Mouse (Mus musculus) kidney, adult 2 months (tissue): ENCODE results near the gene Atrnl1. TPM values are rescaled to one million over a fixed set of nuclear protein-coding genes. Genes with fewer than 3 reads are reported as not detected.

Experiments used
- DNase-seq: peaks from one replicate; pipeline ENCODE4 v3.0.0; 2021
- H3K27ac ChIP-seq: fragments of 200-500 bp; 2 replicates; pipeline ENCODE4 v1.5.1; 2012; ENCODE audit warnings: low read depth, low read length, control low read depth, inconsistent platforms; ENCODE audit not compliant: insufficient read depth
- H3K27me3 ChIP-seq: fragments of 200-500 bp; replicated peaks from 2 replicates; pipeline ENCODE4 v1.6.1; 2012; ENCODE audit warnings: mild to moderate bottlenecking, moderate library complexity, low read length, inconsistent platforms; ENCODE audit not compliant: control insufficient read depth, insufficient read depth
- H3K36me3 ChIP-seq: fragments of 200-500 bp; 2 replicates; pipeline ENCODE4 v1.6.1; 2012; ENCODE audit warnings: mild to moderate bottlenecking, moderate library complexity, low read length, inconsistent platforms; ENCODE audit not compliant: control insufficient read depth, insufficient read depth
- H3K4me1 ChIP-seq: fragments of 200-500 bp; 2 replicates; pipeline ENCODE4 v1.6.1; 2011; ENCODE audit warnings: low read length; ENCODE audit not compliant: control insufficient read depth, insufficient read depth
- H3K4me3 ChIP-seq: fragments of 200-500 bp; 2 replicates; pipeline ENCODE4 v1.5.1; 2011; ENCODE audit warnings: mild to moderate bottlenecking, low read depth, low read length, control low read depth; ENCODE audit not compliant: insufficient read depth
- CTCF ChIP-seq: fragments of 200-500 bp; conservative IDR thresholded peaks from 2 replicates; pipeline ENCODE4 v1.5.1; 2011; ENCODE audit warnings: low read depth, mild to moderate bottlenecking, control low read depth, low read length, moderate library complexity, mixed read lengths; ENCODE audit not compliant: insufficient read depth, insufficient read length
- POLR2A ChIP-seq: fragments of 200-500 bp; IDR thresholded peaks from one replicate; pipeline ENCODE4 v1.6.1; 2011; ENCODE audit warnings: low read depth, low read length, control low read depth
- WGBS: fragments of 180-500 bp; shearing (Covaris S2); methylation state at CpG from one replicate; pipeline ENCODE4 v1.1.7; 2018; 5-methylcytosine and 5-hydroxymethylcytosine counted together
- polyA plus RNA-seq: library from polyadenylated mRNA; depleted of rRNA; stranded (reverse); fragments of >200 nt; gene quantifications from 2 replicates; pipeline ENCODE4 v1.2.3, GENCODE M21; 2012

The Atrnl1 gene
- polyA plus RNA-seq, 1 experiment = 13.4 TPM

GRCm38 (mm10) chr19:57762526-57762925, 151.7 kb downstream of the Atrnl1 start:
- Histone ChIP-seq H3K4me3 (no peak overlapping the region), H3K27me3 (no peaks in the 10 kb centered on the region), H3K36me3 (no peaks in the 10 kb centered on the region), H3K4me1 (no peaks in the 10 kb centered on the region), H3K27ac (no peak overlapping the region)
- 92% methylated on average over 2 of the region's 2 CpGs for WGBS
- no peak for DNase-seq
- TF ChIP-seq CTCF (no peak), POLR2A (no peak)

GRCm38 (mm10) chr19:57764576-57765371, 153.9 kb downstream of the Atrnl1 start:
- no peaks in the 10 kb centered on the region for H3K27me3 ChIP-seq
- no peak overlapping the region for H3K27ac ChIP-seq
- no peak for TF ChIP-seq POLR2A
- no peak overlapping the region for H3K4me3 ChIP-seq
- H3K4me1 ChIP-seq = no peaks in the 10 kb centered on the region
- H3K36me3 ChIP-seq = no peaks in the 10 kb centered on the region
- DNase-seq = no peak
- WGBS = 88% methylated on average over 16 of the region's 16 CpGs

- TF ChIP-seq POLR2A (no peak), CTCF (no peak)
- no peaks in the 10 kb centered on the region for H3K36me3 ChIP-seq
- WGBS = 88% methylated on average over 2 of the region's 2 CpGs
- no peak overlapping the region for H3K27ac ChIP-seq
- DNase-seq = no peak
- H3K27me3 ChIP-seq = no peaks in the 10 kb centered on the region
- H3K4me3 ChIP-seq = no peak overlapping the region
- H3K4me1 ChIP-seq = no peaks in the 10 kb centered on the region
Measured at GRCm38 (mm10) chr19:57767051-57767450, 156.2 kb downstream of the Atrnl1 start.

GRCm38 (mm10) chr19:57768661-57769060, 157.8 kb downstream of the Atrnl1 start:
- WGBS = 97% methylated on average over 11 of the region's 11 CpGs
- H3K4me1 ChIP-seq = no peaks in the 10 kb centered on the region
- no peak for DNase-seq
- no peaks in the 10 kb centered on the region for H3K36me3 ChIP-seq
- no peak overlapping the region for H3K4me3 ChIP-seq
- no peak for TF ChIP-seq CTCF
- no peak for TF ChIP-seq POLR2A
- no peak overlapping the region for H3K27ac ChIP-seq
- H3K27me3 ChIP-seq = no peaks in the 10 kb centered on the region

GRCm38 (mm10) chr19:57782366-57783089, 171.7 kb downstream of the Atrnl1 start:
- peak; percentile 4 for DNase-seq
- TF ChIP-seq CTCF = no peak
- no peak for TF ChIP-seq POLR2A
- Histone ChIP-seq H3K4me1 (no peaks in the 10 kb centered on the region), H3K4me3 (no peak overlapping the region), H3K27ac (no peak overlapping the region), H3K27me3 (no peaks in the 10 kb centered on the region), H3K36me3 (no peaks in the 10 kb centered on the region)
- 81% methylated on average over 3 of the region's 3 CpGs for WGBS

- H3K4me3 ChIP-seq = no peak overlapping the region
- H3K4me1 ChIP-seq = no peaks in the 10 kb centered on the region
- TF ChIP-seq CTCF (no peak), POLR2A (no peak)
- no peaks in the 10 kb centered on the region for H3K27me3 ChIP-seq
- H3K27ac ChIP-seq = no peak overlapping the region
- H3K36me3 ChIP-seq = no peaks in the 10 kb centered on the region
- WGBS = 84% methylated on average over 5 of the region's 5 CpGs
- DNase-seq = no peak
Measured at GRCm38 (mm10) chr19:57786699-57787098, 175.9 kb downstream of the Atrnl1 start.

GRCm38 (mm10) chr19:57802207-57802606, 191.4 kb downstream of the Atrnl1 start:
- Histone ChIP-seq H3K36me3 (no peaks in the 10 kb centered on the region; the same call in 1 of the 2 replicates), H3K27me3 (no peaks in the 10 kb centered on the region), H3K4me1 (no peaks in the 10 kb centered on the region), H3K27ac (no peak overlapping the region), H3K4me3 (no peak overlapping the region)
- TF ChIP-seq POLR2A = no peak
- TF ChIP-seq CTCF = no peak
- no peak for DNase-seq
- 75% methylated on average over 9 of the region's 9 CpGs for WGBS
